Mouse (Mus musculus): ENCODE results near the gene Prdx1.

- TF ChIP-seq CTCF (IDR thresholded peaks at IDR 0.05; ENCODE audit: extremely low read depth, insufficient read depth, insufficient read length, insufficient replicate concordance) (no peak), POLR2A (IDR thresholded peaks at IDR 0.05; ENCODE audit: low read depth, low read length) (no peak)
Observed at GRCm38 (mm10) chr4:116657971-116658370, 27.4 kb upstream of the Prdx1 start.

All from spleen, adult 2 months (tissue).